Mouse (Mus musculus) mouse trophoblast stem cell (cell line): ENCODE results near the gene Slc2a4.

ENCODE experiments used
- in situ Hi-C, 2 experiments: fragments of 300-500 bp; cut with MseI, MboI; formaldehyde crosslinking; loops; 2 replicates in 1 of 2; 3 replicates in 1 of 2; pipeline ENCODE4 v1.15.1; 2025

Slc2a4 gene

GRCm38 (mm10) chr11:69901993-69902392 lies 46.0 kb downstream of the Slc2a4 start:
- in situ Hi-C loops, result no loop called here

GRCm38 (mm10) chr11:69901406-69901846 lies 46.6 kb downstream of the Slc2a4 start:
- in situ Hi-C loops, result no loop called here

GRCm38 (mm10) chr11:69900471-69901405 lies 47.2 kb downstream of the Slc2a4 start, which contains the start of the genes 2810408A11Rik and Neurl4:
Gene 2810408A11Rik, minus strand, starts transcription at chr11:69900987.
Gene Neurl4, plus strand, starts transcription at chr11:69901072.
- in situ Hi-C loops, result no loop called here

GRCm38 (mm10) chr11:69899870-69900269 lies 48.1 kb downstream of the Slc2a4 start:
- in situ Hi-C loops, result no loop called here

GRCm38 (mm10) chr11:69895291-69895690 lies 52.7 kb downstream of the Slc2a4 start, which contains the start of gene Acap1:
Gene Acap1, minus strand, starts transcription at chr11:69895539.
- in situ Hi-C loops, result no loop called here

- in situ Hi-C loops, result no loop called here
These were observed 53.3 kb downstream of the Slc2a4 start for GRCm38 (mm10) chr11:69894671-69895070.
